Mouse (Mus musculus) spleen, adult 10 weeks (tissue): Measurements from ENCODE around the gene Trim8. TPM values are rescaled to one million over a fixed set of nuclear protein-coding genes. Genes with fewer than 3 reads are reported as not detected.

Source experiments
- polyA plus RNA-seq: library from polyadenylated mRNA; stranded (reverse); fragments of 350-450 nt; fragmentation: Illumina TruSeq; extraction: RNeasy Lipid Tissue Mini Kit (QIAGEN cat#74804); gene quantifications from one replicate; pipeline ENCODE4 v1.2.3, GENCODE M21; 2015; ENCODE audit warnings: low replicate concordance; ENCODE audit not compliant: insufficient read depth

The Trim8 gene
- polyA plus RNA-seq = 13.0 TPM

GRCm38 (mm10) chr19:46501401-46502068 lies at the start of gene Trim8:
TSS of gene Trim8 (plus strand) at chr19:46501702.

Other genes starting within 250 kb of the Trim8 start
- gene Nfkb2, start 197.4 kb upstream of the Trim8 start, polyA plus RNA-seq = 42.9 TPM
- gene Psd, start 174.5 kb upstream of the Trim8 start, polyA plus RNA-seq = 0.83 TPM
- 0.83 TPM for gene Fbxl15, start 173.5 kb upstream of the Trim8 start, polyA plus RNA-seq
- gene Cuedc2, start 163.0 kb upstream of the Trim8 start, polyA plus RNA-seq = 38.1 TPM
- 0.54 TPM for gene Mfsd13a, start 160.6 kb upstream of the Trim8 start, polyA plus RNA-seq
- 0.40 TPM for gene 2310034G01Rik, start 151.4 kb upstream of the Trim8 start, polyA plus RNA-seq
- 78.5 TPM for gene Actr1a, start 106.0 kb upstream of the Trim8 start, polyA plus RNA-seq
- gene Sufu, start 104.8 kb upstream of the Trim8 start, polyA plus RNA-seq = 18.2 TPM
- gene Arl3, start 71.5 kb downstream of the Trim8 start, polyA plus RNA-seq = 25.3 TPM
- 15.1 TPM for gene Sfxn2, start 71.7 kb downstream of the Trim8 start, polyA plus RNA-seq
- gene Wbp1l, start 97.4 kb downstream of the Trim8 start, polyA plus RNA-seq = 35.8 TPM
- gene Cyp17a1, start 171.5 kb downstream of the Trim8 start, polyA plus RNA-seq = 0.12 TPM
- gene Borcs7, start 188.2 kb downstream of the Trim8 start, polyA plus RNA-seq = 19.2 TPM
- gene As3mt, start 205.8 kb downstream of the Trim8 start, polyA plus RNA-seq = 28.0 TPM